Mouse (Mus musculus): ENCODE results near the gene Ubqln4. TPM values are rescaled to one million over a fixed set of nuclear protein-coding genes. Genes with fewer than 3 reads are reported as not detected.

Gene Ubqln4
- polyA plus RNA-seq, 1 experiment from 2014 or later = 44.6 TPM

DNA sequence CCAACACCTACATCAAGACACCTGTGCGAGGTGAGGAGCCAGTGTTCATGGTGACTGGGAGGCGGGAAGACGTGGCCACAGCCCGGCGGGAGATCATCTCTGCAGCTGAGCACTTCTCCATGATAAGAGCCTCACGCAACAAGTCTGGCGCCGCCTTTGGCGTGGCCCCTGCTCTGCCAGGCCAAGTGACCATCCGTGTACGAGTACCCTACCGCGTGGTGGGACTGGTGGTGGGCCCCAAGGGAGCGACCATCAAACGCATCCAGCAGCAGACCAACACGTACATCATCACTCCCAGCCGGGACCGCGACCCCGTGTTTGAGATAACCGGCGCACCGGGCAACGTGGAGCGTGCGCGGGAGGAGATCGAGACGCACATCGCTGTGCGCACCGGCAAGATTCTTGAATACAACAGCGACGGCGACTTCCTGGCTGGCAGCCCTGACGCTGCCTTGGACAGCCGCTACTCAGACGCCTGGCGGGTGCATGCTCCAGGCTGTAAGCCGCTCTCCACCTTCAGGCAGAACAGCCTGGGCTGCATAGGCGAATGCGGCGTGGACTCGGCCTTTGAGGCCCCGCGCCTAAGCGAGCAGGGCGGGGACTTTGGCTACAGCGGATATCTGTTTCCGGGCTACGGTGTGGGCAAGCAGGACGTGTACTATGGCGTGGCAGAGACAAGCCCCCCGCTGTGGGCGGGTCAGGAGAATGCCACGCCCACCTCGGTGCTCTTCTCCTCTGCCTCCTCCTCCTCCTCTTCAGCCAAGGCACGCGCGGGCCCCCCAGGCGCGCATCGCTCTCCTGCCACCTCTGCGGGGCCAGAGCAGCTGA lies 17.2 kb upstream of the Ubqln4 start:
- Histone ChIP-seq H3K4me1 (peaks cover 70% of the 10 kb centered on the region), H3K36me3 (peaks cover 55% of the 10 kb centered on the region), H3K9me3 (no peaks in the 10 kb centered on the region), H3K27me3 (no peaks in the 10 kb centered on the region), H3K4me2 (peak overlapping the region; percentile 84), H3K4me3 (peak overlapping the region; percentile 78), H3K9ac (peak overlapping the region; percentile 99), H3K27ac (peak overlapping the region; percentile 99)
- 4% methylated on average over 64 of the region's 64 CpGs for whole genome bisulfite sequencing
- ATAC-seq (ENCODE audit: insufficient number of reproducible peaks, insufficient read depth, low FRiP score, low TSS enrichment, low read depth) = no peak

DNA sequence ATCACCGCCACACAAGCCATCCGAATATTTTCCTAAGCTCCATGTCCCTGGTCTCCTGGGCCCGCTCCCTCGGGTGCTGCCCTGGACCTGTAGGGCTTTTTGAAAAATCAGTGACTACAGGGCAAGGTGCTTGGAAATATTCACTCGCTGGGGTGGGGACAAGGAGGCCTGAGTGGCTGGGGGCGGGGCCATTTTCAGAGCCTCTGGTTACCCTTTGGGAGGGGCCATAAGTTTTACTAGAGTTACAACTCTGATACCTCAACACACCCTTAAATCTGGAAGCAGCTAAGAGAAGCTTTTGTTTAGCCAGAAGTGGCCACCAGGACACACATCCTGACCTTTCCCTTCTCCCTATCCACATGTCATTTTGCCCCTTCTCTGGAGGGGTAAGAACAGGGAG lies 16.4 kb upstream of the Ubqln4 start:
- H3K9me3 ChIP-seq = no peaks in the 10 kb centered on the region
- H3K4me3 ChIP-seq = peak overlapping the region; percentile 78
- no peaks in the 10 kb centered on the region for H3K27me3 ChIP-seq
- 52% methylated on average over 6 of the region's 6 CpGs for WGBS
- peaks cover 55% of the 10 kb centered on the region for H3K36me3 ChIP-seq
- no peak for ATAC-seq (ENCODE audit: insufficient number of reproducible peaks, insufficient read depth, low FRiP score, low TSS enrichment, low read depth)
- H3K4me2 ChIP-seq = peak overlapping the region; percentile 84
- peaks cover 75% of the 10 kb centered on the region for H3K4me1 ChIP-seq
- peak overlapping the region; percentile 99 for H3K27ac ChIP-seq
- H3K9ac ChIP-seq = peak overlapping the region; percentile 99

DNA sequence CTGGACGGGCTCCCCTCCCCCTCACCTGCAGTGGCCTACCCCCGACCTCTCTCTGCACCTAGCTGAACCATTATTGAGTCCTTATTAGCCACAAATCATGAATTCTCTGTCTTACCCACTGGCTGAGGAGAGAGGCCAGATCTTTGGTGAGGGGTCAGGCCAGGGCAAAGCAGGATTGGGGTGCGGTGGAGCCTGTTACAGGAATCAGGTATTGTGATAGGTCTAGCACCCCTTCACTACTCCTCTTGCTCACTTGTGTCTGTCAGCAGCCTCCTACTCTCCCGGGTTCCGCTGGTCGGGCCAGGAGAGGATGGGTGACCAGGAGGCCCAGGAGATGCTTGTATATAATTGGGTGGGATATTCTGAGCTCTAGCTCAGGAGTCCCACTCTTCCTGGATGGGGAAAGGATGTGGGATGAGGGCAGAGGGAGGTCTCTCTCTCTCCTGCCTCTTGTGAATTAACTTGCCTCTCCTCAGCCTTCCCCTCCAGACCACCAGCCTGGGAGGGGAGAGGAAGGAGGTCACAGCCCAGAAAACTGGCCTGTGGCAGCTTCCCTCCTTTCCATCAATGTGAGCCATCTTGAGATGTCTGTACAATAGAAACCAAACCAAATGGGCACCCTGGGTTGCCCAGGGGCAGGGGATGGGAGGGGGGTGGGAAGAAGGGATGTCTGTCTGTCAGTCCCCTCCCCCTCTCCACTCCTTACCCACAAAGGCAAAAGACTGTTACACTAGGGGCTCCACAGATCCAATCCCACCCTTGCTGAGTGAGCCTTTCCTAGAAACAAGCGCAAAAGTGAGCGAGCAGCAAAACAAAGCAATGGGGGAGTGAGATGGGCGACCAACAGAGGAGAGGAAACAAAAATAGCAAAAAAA lies 15.1 kb upstream of the Ubqln4 start:
- H3K4me3 ChIP-seq = no peak overlapping the region
- peaks cover 55% of the 10 kb centered on the region for H3K36me3 ChIP-seq
- no peak for ATAC-seq (ENCODE audit: insufficient number of reproducible peaks, insufficient read depth, low FRiP score, low TSS enrichment, low read depth)
- peaks cover 79% of the 10 kb centered on the region for H3K4me1 ChIP-seq
- H3K9ac ChIP-seq = peak overlapping the region; percentile 11
- peak overlapping the region; percentile 84 for H3K4me2 ChIP-seq
- WGBS = 18% methylated on average over 9 of the region's 9 CpGs
- H3K27me3 ChIP-seq = no peaks in the 10 kb centered on the region
- H3K27ac ChIP-seq = peak overlapping the region; percentile 60
- no peaks in the 10 kb centered on the region for H3K9me3 ChIP-seq

DNA sequence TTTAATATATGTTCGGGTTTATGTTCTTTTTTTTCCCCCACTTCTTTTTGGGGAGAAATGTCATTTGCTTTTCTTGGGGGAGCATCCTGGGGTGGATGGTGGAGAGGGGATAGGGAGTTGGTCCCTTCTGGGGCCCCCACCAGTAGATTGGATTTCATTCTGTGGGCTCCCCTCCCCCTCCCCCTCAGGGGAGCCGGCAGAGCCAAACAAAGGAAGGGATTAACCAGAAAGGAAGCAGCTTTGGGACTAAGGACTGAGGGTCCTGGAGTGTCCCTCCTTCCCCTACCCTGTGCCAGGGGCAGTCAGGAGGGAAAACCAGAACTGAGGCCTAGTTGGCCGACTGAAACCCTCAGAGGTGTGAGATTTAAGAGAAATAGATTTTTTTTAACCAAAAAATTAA lies 14.2 kb upstream of the Ubqln4 start:
- Histone ChIP-seq H3K9me3 (no peaks in the 10 kb centered on the region), H3K4me2 (peak overlapping the region; percentile 22; the same call in 1 of the 2 replicates), H3K36me3 (peaks cover 55% of the 10 kb centered on the region), H3K4me3 (no peak overlapping the region), H3K9ac (no peak overlapping the region), H3K27ac (0 out of 2 replicates have a peak overlapping the region, but pooled peaks have one; percentile 51), H3K27me3 (no peaks in the 10 kb centered on the region), H3K4me1 (peaks cover 74% of the 10 kb centered on the region)
- WGBS = 6% methylated on average over 3 of the region's 3 CpGs
- ATAC-seq (ENCODE audit: insufficient number of reproducible peaks, insufficient read depth, low FRiP score, low TSS enrichment, low read depth) = no peak

DNA sequence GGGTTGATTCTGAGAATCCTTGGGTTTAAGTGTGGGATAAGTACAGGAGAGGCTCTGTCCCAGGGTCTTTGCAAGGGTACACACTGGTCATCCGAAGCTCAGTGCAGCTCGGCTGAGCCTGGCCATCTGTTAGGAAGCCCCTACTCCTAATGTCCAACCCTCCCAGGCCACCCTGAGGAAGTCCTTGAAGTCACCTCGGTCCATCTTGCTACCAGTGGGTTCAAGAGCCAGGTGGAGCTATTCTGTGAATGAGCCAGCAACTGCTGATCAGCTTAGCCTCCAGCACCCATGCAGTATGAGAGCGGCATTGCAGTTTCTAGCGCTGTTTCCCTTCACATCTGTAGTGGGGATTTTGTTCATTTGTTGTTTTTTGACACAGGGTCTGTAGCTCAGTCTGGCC lies 13.5 kb upstream of the Ubqln4 start:
- Histone ChIP-seq H3K27ac (peak overlapping the region; percentile 24; the same call in 1 of the 2 replicates), H3K27me3 (no peaks in the 10 kb centered on the region), H3K4me2 (no peak overlapping the region), H3K4me3 (no peak overlapping the region), H3K9me3 (no peaks in the 10 kb centered on the region), H3K4me1 (peaks cover 71% of the 10 kb centered on the region), H3K9ac (peak overlapping the region; percentile 17; the same call in 1 of the 2 replicates), H3K36me3 (peaks cover 55% of the 10 kb centered on the region)
- ATAC-seq (ENCODE audit: insufficient number of reproducible peaks, insufficient read depth, low FRiP score, low TSS enrichment, low read depth) = no peak
- 55% methylated on average over 5 of the region's 5 CpGs for WGBS

DNA sequence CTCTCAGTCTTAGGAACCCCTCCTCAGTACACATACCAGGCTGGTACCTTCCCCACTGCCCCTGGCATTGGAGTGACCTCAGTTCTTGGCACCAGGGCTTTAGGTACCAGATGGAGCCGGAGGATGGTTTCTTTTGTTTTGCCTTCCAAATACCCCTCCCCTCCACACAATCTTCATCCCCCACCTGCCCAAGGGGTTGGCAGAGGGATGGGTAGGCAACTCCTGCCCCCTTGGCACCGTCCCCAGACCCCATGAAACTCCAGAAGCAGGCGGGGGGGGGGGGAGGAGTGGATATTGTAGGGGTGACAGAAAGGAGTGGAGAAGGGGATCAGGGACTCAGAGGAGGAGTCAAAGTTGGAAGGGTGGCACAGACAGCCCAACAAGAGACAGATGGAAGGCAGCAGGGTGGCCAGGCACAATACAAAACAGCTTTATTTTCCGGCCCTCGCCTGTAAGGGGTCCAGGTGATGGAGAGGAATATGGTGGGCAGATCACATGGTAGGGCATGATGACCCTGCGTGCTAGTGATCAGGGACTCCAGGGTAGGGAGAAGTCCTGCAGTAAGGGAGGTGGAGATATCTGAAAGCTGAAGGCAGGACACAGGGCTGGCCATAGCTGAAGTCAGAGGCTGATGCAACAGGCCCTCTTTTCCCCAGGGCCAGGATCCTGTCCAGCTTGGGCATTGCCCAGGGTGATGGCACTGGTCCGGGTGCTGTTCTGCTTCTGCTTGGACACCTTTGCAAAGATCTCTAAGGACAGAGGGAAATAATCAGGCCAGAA lies 11.7 kb upstream of the Ubqln4 start:
- no peak overlapping the region; the same call in 1 of the 2 replicates for H3K9ac ChIP-seq
- peaks cover 53% of the 10 kb centered on the region for H3K4me1 ChIP-seq
- 54% methylated on average over 7 of the region's 7 CpGs for WGBS
- no peak overlapping the region for H3K4me2 ChIP-seq
- no peaks in the 10 kb centered on the region for H3K9me3 ChIP-seq
- peak overlapping the region; percentile 66 for H3K27ac ChIP-seq
- ATAC-seq (ENCODE audit: insufficient number of reproducible peaks, insufficient read depth, low FRiP score, low TSS enrichment, low read depth) = 0 out of 2 replicates have a peak, but pooled peaks have one; percentile 34
- peaks cover 38% of the 10 kb centered on the region for H3K36me3 ChIP-seq
- no peak overlapping the region for H3K4me3 ChIP-seq
- H3K27me3 ChIP-seq = no peaks in the 10 kb centered on the region

DNA sequence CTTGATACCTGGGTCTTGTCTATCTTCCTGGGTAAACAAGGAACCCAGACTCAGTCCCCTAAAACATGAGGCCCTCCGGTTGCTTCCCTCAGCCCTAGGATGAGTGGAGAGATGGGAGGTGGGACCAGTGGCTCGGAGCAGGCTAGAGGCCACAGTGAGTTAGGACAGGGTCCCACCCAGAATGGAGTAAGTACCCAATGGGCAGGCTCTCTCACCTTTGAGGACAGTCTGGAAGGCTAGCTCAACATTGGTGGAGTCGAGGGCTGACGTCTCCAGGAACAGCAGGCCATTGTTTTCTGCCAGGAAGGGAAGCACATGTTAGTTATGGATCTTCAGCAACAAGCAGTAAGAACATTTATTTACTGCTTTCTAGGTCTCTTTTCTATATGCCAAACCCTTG lies 11.1 kb upstream of the Ubqln4 start:
- Histone ChIP-seq H3K9me3 (no peaks in the 10 kb centered on the region), H3K9ac (no peak overlapping the region), H3K4me2 (no peak overlapping the region), H3K27ac (peak overlapping the region; percentile 66), H3K36me3 (peaks cover 31% of the 10 kb centered on the region), H3K27me3 (no peaks in the 10 kb centered on the region), H3K4me1 (peaks cover 47% of the 10 kb centered on the region), H3K4me3 (no peak overlapping the region)
- WGBS = 43% methylated on average over 4 of the region's 4 CpGs
- ATAC-seq (ENCODE audit: insufficient number of reproducible peaks, insufficient read depth, low FRiP score, low TSS enrichment, low read depth) = no peak

DNA sequence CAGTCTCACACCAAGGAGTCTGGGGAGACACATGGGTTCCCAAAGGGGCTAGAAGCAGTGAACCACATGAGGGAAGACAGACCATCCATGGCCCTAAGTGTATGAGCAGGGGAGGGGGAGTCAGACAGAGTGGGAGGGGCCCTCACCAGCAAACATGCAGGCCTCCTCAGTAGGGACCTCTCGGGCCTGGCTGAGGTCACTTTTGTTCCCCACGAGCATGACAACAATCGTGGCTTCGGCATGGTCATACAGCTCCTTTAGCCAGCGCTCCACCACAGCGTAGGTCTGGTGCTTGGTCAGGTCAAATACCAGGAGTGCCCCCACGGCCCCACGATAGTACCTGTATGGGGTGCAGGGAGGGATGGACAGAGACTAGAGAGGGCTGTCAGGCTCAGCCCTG lies 10.4 kb upstream of the Ubqln4 start:
- WGBS = 81% methylated on average over 8 of the region's 8 CpGs
- Histone ChIP-seq H3K27me3 (no peaks in the 10 kb centered on the region), H3K9ac (0 out of 2 replicates have a peak overlapping the region, but pooled peaks have one; percentile 16), H3K36me3 (peaks cover 24% of the 10 kb centered on the region), H3K9me3 (no peaks in the 10 kb centered on the region), H3K4me2 (no peak overlapping the region), H3K4me3 (no peak overlapping the region), H3K27ac (peak overlapping the region; percentile 66; the same call in 1 of the 2 replicates), H3K4me1 (peaks cover 42% of the 10 kb centered on the region)
- ATAC-seq (ENCODE audit: insufficient number of reproducible peaks, insufficient read depth, low FRiP score, low TSS enrichment, low read depth) = no peak

DNA sequence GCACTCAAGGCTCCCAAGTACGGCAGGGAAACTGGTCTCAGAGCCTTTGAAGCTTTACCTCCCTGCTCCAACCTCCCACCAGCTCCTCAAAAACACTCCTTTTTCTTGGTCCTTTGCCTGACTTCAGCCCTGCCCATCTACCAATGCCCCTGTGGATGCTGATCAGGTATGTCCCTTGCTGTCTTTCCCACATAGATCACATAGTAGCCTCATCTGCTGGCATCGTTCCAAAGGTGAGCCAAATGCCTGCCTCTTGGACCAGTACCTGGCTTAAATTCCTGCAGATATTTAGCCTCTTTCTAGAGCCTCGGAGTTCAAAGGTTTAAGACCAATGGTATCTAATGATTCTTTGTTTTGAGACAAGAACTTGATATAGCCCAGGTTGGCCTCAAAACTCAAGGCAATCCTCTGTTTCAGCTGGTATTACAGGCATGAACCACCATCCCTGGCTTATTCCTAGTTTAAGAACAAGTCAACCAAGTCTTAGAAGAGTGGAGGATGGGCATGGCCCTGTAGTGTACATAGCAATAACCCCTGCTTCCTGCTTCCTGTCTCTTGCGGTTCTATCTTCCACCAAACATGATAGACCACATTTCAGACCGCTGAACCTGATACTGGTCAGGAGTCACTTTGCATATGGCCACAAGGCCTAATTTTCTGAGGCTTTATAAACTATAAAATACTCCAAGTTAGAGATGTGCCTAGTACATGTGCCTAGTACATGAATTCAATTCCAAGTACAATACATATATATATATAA lies 9.7 kb upstream of the Ubqln4 start:
- no peaks in the 10 kb centered on the region for H3K9me3 ChIP-seq
- H3K27ac ChIP-seq = peak overlapping the region; percentile 66; the same call in 1 of the 2 replicates
- H3K36me3 ChIP-seq = peaks cover 22% of the 10 kb centered on the region
- no peak overlapping the region for H3K4me3 ChIP-seq
- H3K4me1 ChIP-seq = peaks cover 36% of the 10 kb centered on the region
- ATAC-seq (ENCODE audit: insufficient number of reproducible peaks, insufficient read depth, low FRiP score, low TSS enrichment, low read depth) = no peak
- no peak overlapping the region for H3K4me2 ChIP-seq
- WGBS = 68% methylated on average over 5 of the region's 5 CpGs
- 0 out of 2 replicates have a peak overlapping the region, but pooled peaks have one; percentile 16 for H3K9ac ChIP-seq
- no peaks in the 10 kb centered on the region for H3K27me3 ChIP-seq

DNA sequence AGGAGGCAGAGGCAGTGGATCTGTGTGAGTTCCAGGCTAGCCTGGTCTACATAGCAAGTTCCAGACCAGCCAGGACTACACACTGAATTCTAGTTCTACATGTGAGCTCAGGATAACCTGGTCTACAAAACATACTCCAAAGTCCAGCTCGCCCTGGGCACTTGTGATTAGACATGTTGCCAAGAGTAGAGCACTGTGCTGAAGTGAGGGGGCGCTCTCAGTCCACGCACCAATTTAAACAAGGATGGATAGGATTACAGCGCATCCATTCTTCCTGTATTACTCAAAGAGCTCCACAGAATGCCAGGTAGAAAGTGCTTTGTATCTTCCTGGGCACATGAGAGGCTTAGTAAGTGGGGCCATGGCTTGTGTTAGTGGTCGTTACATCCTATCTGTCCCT lies 9.0 kb upstream of the Ubqln4 start:
- Histone ChIP-seq H3K36me3 (peaks cover 19% of the 10 kb centered on the region), H3K4me1 (peaks cover 32% of the 10 kb centered on the region), H3K4me3 (no peak overlapping the region), H3K27ac (0 out of 2 replicates have a peak overlapping the region, but pooled peaks have one; percentile 11), H3K9me3 (no peaks in the 10 kb centered on the region), H3K27me3 (no peaks in the 10 kb centered on the region), H3K4me2 (no peak overlapping the region), H3K9ac (no peak overlapping the region)
- 30% methylated on average over 5 of the region's 5 CpGs for WGBS
- no peak for ATAC-seq (ENCODE audit: insufficient number of reproducible peaks, insufficient read depth, low FRiP score, low TSS enrichment, low read depth)
